Mouse (Mus musculus) liver, adult 2 months (tissue): ENCODE measurements around the gene Ptprd.

ENCODE experiments used
- CTCF ChIP-seq: fragments of 200-500 bp; IDR thresholded peaks from 2 replicates; pipeline ENCODE4 v1.5.1; 2011; ENCODE audit warnings: low read depth, low read length, control low read depth
- POLR2A ChIP-seq: fragments of 200-500 bp; IDR thresholded peaks from 2 replicates; pipeline ENCODE4 v1.6.1; 2011; ENCODE audit warnings: low read length, control low read depth; ENCODE audit not compliant: insufficient read depth; ENCODE audit errors: extremely low read depth

- TF ChIP-seq CTCF (no peak), POLR2A (no peak)
These were observed 468.4 kb downstream of the Ptprd start for GRCm38 (mm10) chr4:77743391-77743790.
